Mouse (Mus musculus) testis, adult 2 months (tissue): Measurements from ENCODE around the gene Ppp1ca. TPM values are rescaled to one million over a fixed set of nuclear protein-coding genes. Genes with fewer than 3 reads are reported as not detected.
A peak's percentile ranks its signal among the peaks of the same experiment; 100 is the strongest.

Experiments
- H3K27ac ChIP-seq: fragments of 200-500 bp; 2 replicates; pipeline ENCODE4 v1.5.1; 2012; ENCODE audit warnings: low read depth, low read length; ENCODE audit not compliant: control insufficient read depth, insufficient read depth
- H3K27me3 ChIP-seq: fragments of 200-500 bp; 2 replicates; pipeline ENCODE4 v1.6.1; 2012; ENCODE audit warnings: mild to moderate bottlenecking, low read length, moderate library complexity; ENCODE audit not compliant: control insufficient read depth, insufficient read depth
- H3K36me3 ChIP-seq: fragments of 200-500 bp; 2 replicates; pipeline ENCODE4 v1.6.1; 2012; ENCODE audit warnings: mild to moderate bottlenecking, low read length; ENCODE audit not compliant: control insufficient read depth, insufficient read depth
- H3K4me1 ChIP-seq: fragments of 200-500 bp; 2 replicates; pipeline ENCODE4 v1.6.1; 2012; ENCODE audit warnings: low read length; ENCODE audit not compliant: control insufficient read depth, insufficient read depth
- H3K4me3 ChIP-seq: fragments of 200-500 bp; 2 replicates; pipeline ENCODE4 v1.5.1; 2012; ENCODE audit warnings: low read depth, mild to moderate bottlenecking, low read length, moderate library complexity, mixed read lengths; ENCODE audit not compliant: control insufficient read depth
- CTCF ChIP-seq: fragments of 200-500 bp; IDR thresholded peaks from 2 replicates; pipeline ENCODE4 v1.5.1; 2012; ENCODE audit warnings: low read depth, mild to moderate bottlenecking, inconsistent platforms, low read length, moderate library complexity; ENCODE audit not compliant: control insufficient read depth, insufficient read depth, insufficient replicate concordance
- POLR2A ChIP-seq: fragments of 200-500 bp; IDR thresholded peaks from 2 replicates; pipeline ENCODE4 v1.6.1; 2012; ENCODE audit warnings: low read depth, mild to moderate bottlenecking, inconsistent platforms, low read length, moderate library complexity; ENCODE audit not compliant: control insufficient read depth
- polyA plus RNA-seq: library from polyadenylated mRNA; depleted of rRNA; stranded (reverse); fragments of >200 nt; gene quantifications from 2 replicates; pipeline ENCODE4 v1.2.3, GENCODE M21; 2012

Ppp1ca gene
- polyA plus RNA-seq, 1 experiment, result 48.8 TPM

DNA sequence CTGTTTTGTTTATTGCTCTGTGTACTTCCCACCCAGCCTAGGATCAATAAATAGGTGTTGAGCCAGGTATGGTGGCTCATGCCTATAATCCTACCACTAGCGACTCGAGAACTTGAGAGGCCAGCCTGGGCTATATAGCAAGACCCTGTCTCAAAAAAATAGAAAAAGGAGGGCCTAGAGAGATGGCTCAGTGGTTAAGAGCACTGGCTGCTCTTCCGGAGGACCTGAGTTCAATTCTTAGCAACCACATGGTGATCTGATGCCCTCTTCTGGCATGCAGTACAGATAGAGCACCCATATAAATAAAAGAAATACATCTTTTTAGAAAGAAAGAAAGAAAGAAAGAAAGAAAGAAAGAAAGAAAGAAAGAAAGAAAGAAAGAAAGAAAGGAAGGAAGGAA, 11.3 kb downstream of the Ppp1ca start:
- Histone ChIP-seq H3K27me3 (no peaks in the 10 kb centered on the region), H3K36me3 (no peaks in the 10 kb centered on the region), H3K4me3 (no peak overlapping the region), H3K27ac (no peak overlapping the region), H3K4me1 (peaks cover 18% of the 10 kb centered on the region)
- no peak for TF ChIP-seq CTCF
- TF ChIP-seq POLR2A, result no peak

DNA sequence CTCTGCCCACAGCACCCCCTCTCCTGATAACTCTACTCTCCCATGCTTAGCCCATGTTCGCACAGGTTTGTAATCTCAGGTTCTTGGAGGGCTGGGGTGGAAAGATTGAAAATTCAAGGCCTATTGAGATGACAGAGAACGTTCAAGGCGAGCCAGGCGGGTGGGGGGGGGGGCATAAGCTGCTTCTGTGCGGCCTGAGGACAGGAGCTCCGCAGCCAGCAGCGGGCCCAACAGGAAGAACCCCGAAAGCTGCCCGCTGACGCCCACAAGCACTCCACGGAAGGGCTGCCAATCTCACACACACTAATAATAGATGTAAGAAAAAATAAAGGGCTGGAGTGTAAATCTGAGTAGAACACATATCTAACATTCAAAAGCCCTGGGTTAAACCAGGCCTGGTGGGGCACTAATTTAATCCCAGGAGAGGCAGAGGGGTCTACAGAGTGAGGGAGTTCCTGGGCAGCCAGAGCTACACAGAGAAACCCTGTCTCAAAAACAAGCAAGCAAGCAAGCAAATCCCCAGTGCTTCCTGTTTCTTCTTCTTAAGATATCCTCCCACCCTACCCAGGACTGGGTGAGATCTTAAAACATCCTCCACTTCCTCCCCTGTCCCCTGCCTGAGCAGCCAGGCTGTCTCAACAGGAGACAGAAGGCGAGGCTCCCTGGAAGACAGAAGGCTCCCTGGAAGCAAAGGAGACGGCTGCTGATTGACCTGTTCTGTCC, 11.9 kb downstream of the Ppp1ca start:
- Histone ChIP-seq H3K36me3 (no peaks in the 10 kb centered on the region), H3K27me3 (no peaks in the 10 kb centered on the region), H3K4me1 (peaks cover 19% of the 10 kb centered on the region), H3K4me3 (no peak overlapping the region), H3K27ac (no peak overlapping the region)
- TF ChIP-seq POLR2A, result no peak
- no peak for TF ChIP-seq CTCF

DNA sequence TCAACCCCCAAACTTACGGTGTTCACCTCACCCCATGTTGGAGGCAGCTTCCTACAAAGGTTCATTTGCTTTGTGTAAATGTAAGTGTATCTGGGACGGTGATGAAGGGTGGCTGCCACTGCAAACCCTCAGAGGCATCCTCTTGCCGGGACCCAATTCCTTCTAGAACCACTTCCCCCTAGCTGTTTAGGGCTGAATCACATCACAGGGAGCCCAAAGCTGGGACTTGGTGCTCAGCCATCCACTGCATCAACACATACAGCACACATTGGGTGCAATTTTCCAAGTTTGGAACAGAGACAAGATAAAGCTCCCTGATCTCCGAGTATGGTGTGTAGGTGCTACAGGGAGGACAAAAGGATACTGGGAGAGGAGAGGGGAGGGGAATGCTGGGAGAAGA, 13.0 kb downstream of the Ppp1ca start:
- no peak overlapping the region for H3K4me3 ChIP-seq

DNA sequence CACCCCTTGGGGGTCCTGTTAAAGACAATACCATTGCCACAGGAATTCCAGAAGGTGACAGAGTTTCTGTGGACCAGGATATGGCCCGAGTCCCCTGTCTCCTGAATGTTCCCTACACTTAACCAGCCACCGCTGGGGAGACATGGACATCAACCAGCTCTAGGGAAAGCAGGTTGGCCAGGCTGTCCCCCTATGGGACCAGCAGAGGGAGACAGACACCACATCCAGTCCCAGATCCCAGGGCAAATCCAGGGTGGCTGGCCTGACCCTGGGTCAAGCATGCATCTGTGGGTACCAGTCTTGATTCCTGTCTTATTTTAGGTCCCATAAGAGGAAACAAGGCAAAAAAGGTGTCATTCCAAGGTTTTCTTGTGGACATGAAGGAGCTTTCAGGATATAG, 15.1 kb downstream of the Ppp1ca start:
- Histone ChIP-seq H3K4me3 (no peak overlapping the region), H3K4me1 (peaks cover 7% of the 10 kb centered on the region), H3K27ac (no peak overlapping the region), H3K36me3 (no peaks in the 10 kb centered on the region), H3K27me3 (no peaks in the 10 kb centered on the region)
- peak; percentile 83 for TF ChIP-seq CTCF
- no peak for TF ChIP-seq POLR2A

More for the DNA sequence above, 13.0 kb downstream of the Ppp1ca start:
- no peaks in the 10 kb centered on the region for H3K36me3 ChIP-seq
- TF ChIP-seq CTCF (no peak), POLR2A (no peak)
- H3K27ac ChIP-seq, result no peak overlapping the region
- no peaks in the 10 kb centered on the region for H3K27me3 ChIP-seq
- H3K4me1 ChIP-seq, result peaks cover 20% of the 10 kb centered on the region

DNA sequence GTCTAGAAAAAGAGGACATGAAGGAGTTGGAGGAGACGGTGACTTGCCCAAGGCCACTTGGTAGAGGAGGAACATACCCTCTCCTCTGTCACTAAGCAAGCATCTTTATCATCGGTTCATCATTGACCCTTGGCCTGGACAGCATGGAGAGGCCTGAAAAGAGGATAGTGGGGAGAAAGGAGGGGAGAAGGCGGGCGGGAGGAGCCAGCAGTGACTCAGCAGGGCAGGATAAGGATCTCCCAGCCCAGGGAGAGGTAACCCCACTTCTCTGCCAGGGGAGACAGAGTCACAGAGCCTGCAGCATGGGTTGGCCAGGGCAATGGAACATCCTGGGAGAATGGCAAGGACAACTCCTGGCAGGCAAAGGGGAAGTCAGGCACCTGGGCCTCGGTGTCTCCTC, 16.7 kb downstream of the Ppp1ca start:
- TF ChIP-seq CTCF (no peak), POLR2A (no peak)
- peaks cover 8% of the 10 kb centered on the region for H3K4me1 ChIP-seq
- H3K4me3 ChIP-seq, result peak overlapping the region; percentile 63
- no peak overlapping the region for H3K27ac ChIP-seq
- no peaks in the 10 kb centered on the region for H3K36me3 ChIP-seq
- H3K27me3 ChIP-seq, result no peaks in the 10 kb centered on the region

DNA sequence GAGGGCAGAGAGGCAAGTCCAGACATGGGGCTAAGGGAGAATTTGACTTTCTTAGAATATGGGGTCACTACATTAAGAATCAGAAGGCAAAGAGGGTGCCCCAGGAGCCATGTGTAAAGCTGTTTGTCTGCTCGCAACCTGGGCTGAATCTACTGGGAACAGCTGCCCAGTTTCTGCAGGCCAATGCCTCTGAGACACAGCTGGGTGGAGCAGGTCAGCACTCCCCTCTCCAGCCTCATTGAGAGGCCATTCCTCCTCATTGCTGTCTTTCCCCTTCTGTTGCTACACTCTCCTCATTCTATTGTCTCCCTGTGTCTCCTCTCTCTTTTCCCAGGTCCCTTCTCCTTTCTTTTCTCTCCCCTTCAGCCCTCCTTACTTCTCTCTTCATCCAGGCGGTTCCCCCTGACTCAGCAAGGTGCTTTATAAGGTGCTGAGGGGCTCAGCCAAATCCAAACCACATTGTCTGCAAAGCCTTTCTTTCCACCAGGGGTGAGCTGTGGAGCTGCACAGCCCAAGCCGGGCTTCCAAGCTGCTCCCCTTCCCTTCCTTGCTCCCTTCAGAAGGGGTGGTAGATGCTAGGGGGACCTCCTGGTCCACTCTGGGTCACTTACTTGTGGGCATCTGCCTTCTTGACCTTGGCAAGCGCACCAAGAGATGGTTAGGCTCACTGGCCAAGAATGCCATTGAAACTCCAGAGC, 20.2 kb downstream of the Ppp1ca start:
- Histone ChIP-seq H3K4me3 (no peak overlapping the region), H3K36me3 (no peaks in the 10 kb centered on the region), H3K27ac (no peak overlapping the region), H3K4me1 (peaks cover 24% of the 10 kb centered on the region), H3K27me3 (no peaks in the 10 kb centered on the region; the same call in 1 of the 2 replicates)
- TF ChIP-seq POLR2A (no peak), CTCF (no peak)

DNA sequence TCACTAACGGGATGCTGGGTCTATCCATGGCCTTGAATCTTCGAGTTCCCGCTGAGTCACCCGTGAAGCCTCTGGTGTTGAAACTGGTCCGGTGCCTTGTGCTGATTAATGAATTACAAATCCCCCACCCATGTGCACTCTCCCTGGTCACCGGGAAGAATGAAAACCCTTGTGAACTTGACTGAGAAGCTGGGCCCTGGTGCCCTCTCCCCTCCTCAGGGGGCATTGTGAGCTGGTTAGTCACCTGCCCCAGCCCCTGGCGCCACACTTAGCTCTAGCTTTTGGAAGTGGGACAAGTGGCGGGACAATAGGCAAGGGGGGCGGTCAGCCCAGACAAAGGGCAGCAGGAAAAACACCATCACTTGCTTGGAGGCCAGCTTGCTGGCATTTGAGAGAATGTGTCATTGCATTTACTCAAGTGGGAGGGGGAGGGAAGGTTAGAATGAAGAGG, 21.7 kb downstream of the Ppp1ca start:
- no peaks in the 10 kb centered on the region for H3K36me3 ChIP-seq
- H3K27ac ChIP-seq, result no peak overlapping the region
- no peaks in the 10 kb centered on the region; the same call in 1 of the 2 replicates for H3K27me3 ChIP-seq
- peak overlapping the region; percentile 17; the same call in 1 of the 2 replicates for H3K4me3 ChIP-seq
- H3K4me1 ChIP-seq, result peaks cover 24% of the 10 kb centered on the region
- TF ChIP-seq POLR2A (no peak), CTCF (no peak)
